Mouse (Mus musculus) liver, embryonic 11.5 days (tissue): Measurements from ENCODE around the gene Ankrd23. TPM values are rescaled to one million over a fixed set of nuclear protein-coding genes. Genes with fewer than 3 reads are reported as not detected.

Experiments used
- ATAC-seq: fragments of 200-750 bp; cut with Nextera tagmentation; replicated peaks from 2 replicates; pipeline ENCODE4 v1.8.0; 2017; ENCODE audit warnings: moderate number of reproducible peaks, mild to moderate bottlenecking, moderate TSS enrichment, moderate library complexity; ENCODE audit not compliant: low FRiP score
- DNase-seq: peaks from one replicate; pipeline ENCODE4 v3.0.0-alpha.2; 2017; ENCODE audit warnings: low spot score
- H3K27ac ChIP-seq: fragments of 300-500 bp; sonication (generic); 2 replicates; pipeline ENCODE4 v1.5.1; 2014; ENCODE audit warnings: mild to moderate bottlenecking, low read depth, low read length, control low read depth
- H3K27me3 ChIP-seq: fragments of 300-500 bp; sonication (generic); replicated peaks from 2 replicates; pipeline ENCODE4 v1.6.1; 2014; ENCODE audit warnings: low read length, mixed read lengths; ENCODE audit not compliant: control insufficient read depth, insufficient read depth
- H3K36me3 ChIP-seq: fragments of 300-500 bp; sonication (generic); 2 replicates; pipeline ENCODE4 v1.6.1; 2014; ENCODE audit warnings: mild to moderate bottlenecking, low read length, moderate library complexity, mixed read lengths; ENCODE audit not compliant: control insufficient read depth, insufficient read depth
- H3K4me1 ChIP-seq: fragments of 300-500 bp; sonication (generic); replicated peaks from 2 replicates; pipeline ENCODE4 v1.6.1; 2014; ENCODE audit warnings: low read length, mixed read lengths; ENCODE audit not compliant: control insufficient read depth, insufficient read depth
- H3K4me2 ChIP-seq: fragments of 300-500 bp; sonication (generic); 2 replicates; pipeline ENCODE4 v1.6.1; 2014; ENCODE audit warnings: mild to moderate bottlenecking, control low read depth, moderate library complexity
- H3K4me3 ChIP-seq: fragments of 300-500 bp; sonication (generic); 2 replicates; pipeline ENCODE4 v1.5.1; 2014; ENCODE audit warnings: low read depth, low read length, control low read depth
- H3K9ac ChIP-seq: fragments of 300-500 bp; sonication (generic); 2 replicates; pipeline ENCODE4 v1.6.1; 2014; ENCODE audit warnings: low read depth, low read length, control low read depth
- H3K9me3 ChIP-seq: fragments of 300-500 bp; sonication (generic); 2 replicates; pipeline ENCODE4 v1.6.1; 2016; ENCODE audit warnings: low read length, inconsistent platforms, mixed read lengths; ENCODE audit not compliant: control insufficient read depth
- WGBS: fragments of 180-500 bp; shearing (Covaris S2); extraction: QIAGEN DNeasy Blood & Tissue Kit; methylation state at CpG from one replicate; pipeline ENCODE4 v1.1.7; 2014; 5-methylcytosine and 5-hydroxymethylcytosine counted together
- polyA plus RNA-seq: library from polyadenylated mRNA; unstranded; fragments of >200 nt; fragmentation: Nextera tagmentation; extraction: Ambion mirVana; gene quantifications from 2 replicates; pipeline ENCODE4 v1.2.1, GENCODE M21; 2014

The Ankrd23 gene
- polyA plus RNA-seq, 1 experiment from 2014 or later, result 13.4 TPM

DNA sequence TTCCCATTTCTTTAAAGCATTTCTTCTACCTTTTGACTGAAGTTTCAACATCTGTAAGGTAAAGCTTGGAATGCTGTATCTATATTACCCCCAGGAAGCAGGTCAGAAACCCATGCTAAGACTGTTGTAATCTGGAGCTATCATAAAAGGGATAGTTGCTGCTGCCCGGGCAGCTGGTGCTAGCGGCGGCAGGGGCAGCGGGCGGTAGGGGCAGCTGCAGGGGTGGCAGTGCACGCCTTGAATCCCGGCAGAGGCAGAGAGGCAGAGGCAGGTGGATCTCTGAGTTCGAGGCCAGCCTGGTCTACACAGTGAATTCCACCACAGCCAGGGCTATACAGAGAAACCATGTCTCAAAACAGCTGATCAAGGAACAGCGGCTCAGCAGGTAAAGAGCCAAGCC is 6.2 kb upstream of the Ankrd23 start:
- 95% methylated on average over 9 of the region's 9 CpGs for WGBS
- H3K27ac ChIP-seq, result no peak overlapping the region
- H3K4me1 ChIP-seq, result peaks cover 14% of the 10 kb centered on the region
- no peak overlapping the region for H3K4me2 ChIP-seq
- ATAC-seq (no peak), DNase-seq (no peak)
- no peak overlapping the region for H3K4me3 ChIP-seq
- no peaks in the 10 kb centered on the region for H3K9me3 ChIP-seq
- peaks cover 10% of the 10 kb centered on the region for H3K36me3 ChIP-seq
- H3K9ac ChIP-seq, result no peak overlapping the region
- no peaks in the 10 kb centered on the region for H3K27me3 ChIP-seq

DNA sequence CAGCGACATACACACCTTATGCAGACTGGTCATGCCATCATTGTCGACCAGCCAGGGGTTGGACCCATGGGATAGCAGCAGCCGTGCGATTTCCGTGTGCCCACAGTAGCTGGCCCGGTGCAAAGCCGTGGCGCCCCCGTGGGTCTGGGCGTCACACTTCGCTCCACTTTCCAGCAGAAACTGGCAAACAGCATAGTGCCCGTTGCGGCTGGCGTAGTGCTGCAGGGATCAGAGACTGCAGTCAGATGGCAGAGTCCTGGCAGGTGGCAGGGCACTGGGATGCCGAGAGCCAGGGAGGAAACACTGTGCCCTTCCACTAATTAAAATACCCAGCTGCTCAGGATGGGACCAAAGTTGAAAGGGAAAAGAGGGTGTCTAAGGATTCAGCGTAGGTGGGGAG is 5.2 kb upstream of the Ankrd23 start:
- WGBS, result 93% methylated on average over 16 of the region's 16 CpGs
- DNase-seq, result no peak
- H3K9ac ChIP-seq, result no peak overlapping the region
- peaks cover 10% of the 10 kb centered on the region; the same call in 1 of the 2 replicates for H3K4me1 ChIP-seq
- H3K27ac ChIP-seq, result no peak overlapping the region
- H3K27me3 ChIP-seq, result no peaks in the 10 kb centered on the region
- peaks cover 10% of the 10 kb centered on the region for H3K36me3 ChIP-seq
- no peak overlapping the region for H3K4me3 ChIP-seq
- H3K9me3 ChIP-seq, result no peaks in the 10 kb centered on the region
- H3K4me2 ChIP-seq, result no peak overlapping the region
- no peak for ATAC-seq

DNA sequence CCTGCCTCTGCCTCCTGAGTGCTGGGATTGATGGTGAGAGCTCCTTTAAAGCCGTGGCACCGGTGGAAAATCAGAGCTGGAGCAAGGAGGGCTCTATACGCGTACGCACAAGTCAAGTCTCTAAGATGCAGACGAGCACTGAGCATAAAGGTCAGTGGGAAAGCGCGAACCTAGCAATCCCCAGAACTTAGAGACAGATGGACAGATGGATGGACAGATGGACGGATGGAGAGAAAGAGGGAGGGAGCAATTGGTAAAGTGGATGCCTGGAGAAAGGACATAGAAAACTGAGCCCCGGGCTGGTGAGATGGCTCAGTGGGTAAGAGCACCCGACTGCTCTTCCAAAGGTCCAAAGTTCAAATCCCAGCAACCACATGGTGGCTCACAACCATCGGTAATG is 4.1 kb upstream of the Ankrd23 start:
- no peak overlapping the region for H3K27ac ChIP-seq
- peaks cover 10% of the 10 kb centered on the region for H3K36me3 ChIP-seq
- 91% methylated on average over 12 of the region's 12 CpGs for WGBS
- H3K9ac ChIP-seq, result no peak overlapping the region
- no peak for ATAC-seq
- H3K4me1 ChIP-seq, result peaks cover 5% of the 10 kb centered on the region; the same call in 1 of the 2 replicates
- no peak overlapping the region for H3K4me3 ChIP-seq
- H3K27me3 ChIP-seq, result no peaks in the 10 kb centered on the region
- DNase-seq, result no peak
- no peak overlapping the region for H3K4me2 ChIP-seq
- no peaks in the 10 kb centered on the region for H3K9me3 ChIP-seq

DNA sequence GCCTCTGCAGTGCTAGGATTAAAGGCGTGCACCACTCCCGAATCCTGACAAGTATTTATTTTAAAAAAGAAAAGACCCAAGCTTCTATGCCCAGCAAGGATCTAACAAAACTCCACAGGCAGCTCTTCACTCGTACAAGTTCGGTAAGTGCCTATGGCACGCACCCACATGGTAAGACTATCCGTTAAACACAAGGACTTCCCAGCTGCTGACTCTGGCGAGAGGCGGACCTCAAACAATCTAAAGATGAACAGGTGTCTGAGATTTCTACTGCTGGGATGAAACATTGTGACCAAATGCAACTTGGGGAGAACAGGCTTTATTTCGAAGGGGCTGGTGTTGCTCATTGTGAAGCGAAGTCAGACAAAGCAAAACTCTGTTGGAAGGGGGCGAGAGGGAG is 3.4 kb upstream of the Ankrd23 start:
- DNase-seq (no peak), ATAC-seq (no peak)
- Histone ChIP-seq H3K27ac (no peak overlapping the region), H3K9me3 (no peaks in the 10 kb centered on the region), H3K36me3 (peaks cover 10% of the 10 kb centered on the region), H3K9ac (no peak overlapping the region), H3K4me3 (no peak overlapping the region), H3K4me1 (no peaks in the 10 kb centered on the region), H3K27me3 (no peaks in the 10 kb centered on the region), H3K4me2 (no peak overlapping the region)
- 89% methylated on average over 11 of the region's 11 CpGs for WGBS

DNA sequence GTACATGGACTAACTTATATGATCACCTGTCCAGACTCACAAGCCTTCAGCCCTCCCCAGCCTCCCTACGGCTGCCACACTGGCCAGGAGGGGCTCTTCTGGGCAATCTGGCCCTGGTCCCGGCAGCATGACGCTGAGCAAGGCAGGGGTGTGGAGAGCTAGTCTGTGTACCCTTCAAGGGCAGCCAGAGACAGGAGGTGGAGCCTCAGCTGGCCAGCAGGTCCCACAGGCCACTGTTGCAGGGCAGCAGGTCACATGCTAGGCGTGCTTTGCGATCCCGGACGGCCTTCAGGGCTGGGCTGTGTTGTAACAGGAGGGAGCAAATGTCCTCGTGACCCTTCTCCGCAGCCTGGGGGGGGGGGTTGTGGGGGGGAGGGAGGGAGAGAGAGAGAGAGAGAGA is 2.5 kb upstream of the Ankrd23 start, which contains the start of gene Gm42417:
TSS of gene Gm42417 (minus strand) at position 244 of the 400 bp plus-strand sequence.
- Histone ChIP-seq H3K27me3 (no peaks in the 10 kb centered on the region), H3K4me1 (no peaks in the 10 kb centered on the region), H3K4me2 (no peak within 1 kb of the TSS), H3K9me3 (no peaks in the 10 kb centered on the region), H3K27ac (no peak within 1 kb of the TSS), H3K36me3 (peaks cover 10% of the 10 kb centered on the region), H3K4me3 (no peak within 1 kb of the TSS), H3K9ac (no peak within 1 kb of the TSS)
- ATAC-seq, result peak; percentile 73
- WGBS, result 61% methylated on average over 9 of the region's 9 CpGs
- no peak for DNase-seq

DNA sequence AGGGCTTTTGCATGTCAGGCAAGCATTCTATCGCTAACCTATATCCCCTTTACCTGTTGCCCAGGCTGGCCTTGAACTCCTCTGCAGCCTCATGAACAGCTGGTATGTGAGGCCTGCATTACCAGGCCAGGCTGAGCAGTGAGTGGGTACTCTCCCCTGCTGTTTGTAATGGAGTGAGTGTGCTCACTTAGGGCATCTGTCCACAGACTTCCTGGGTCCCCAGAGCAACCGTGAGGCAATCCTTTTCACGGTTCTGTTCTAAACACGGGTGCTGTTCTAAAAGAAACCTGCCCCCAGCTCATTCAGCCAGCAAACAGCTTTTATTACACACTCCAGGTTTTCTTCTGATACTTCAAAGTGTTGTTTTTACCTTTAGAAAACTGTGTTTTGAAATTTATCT is 2.0 kb upstream of the Ankrd23 start:
- H3K4me2 ChIP-seq, result no peak overlapping the region
- DNase-seq (no peak), ATAC-seq (no peak)
- no peak overlapping the region for H3K27ac ChIP-seq
- no peaks in the 10 kb centered on the region for H3K4me1 ChIP-seq
- no peaks in the 10 kb centered on the region for H3K9me3 ChIP-seq
- no peaks in the 10 kb centered on the region for H3K27me3 ChIP-seq
- no peak overlapping the region for H3K9ac ChIP-seq
- H3K36me3 ChIP-seq, result peaks cover 10% of the 10 kb centered on the region
- 84% methylated on average over 4 of the region's 4 CpGs for WGBS
- no peak overlapping the region for H3K4me3 ChIP-seq

DNA sequence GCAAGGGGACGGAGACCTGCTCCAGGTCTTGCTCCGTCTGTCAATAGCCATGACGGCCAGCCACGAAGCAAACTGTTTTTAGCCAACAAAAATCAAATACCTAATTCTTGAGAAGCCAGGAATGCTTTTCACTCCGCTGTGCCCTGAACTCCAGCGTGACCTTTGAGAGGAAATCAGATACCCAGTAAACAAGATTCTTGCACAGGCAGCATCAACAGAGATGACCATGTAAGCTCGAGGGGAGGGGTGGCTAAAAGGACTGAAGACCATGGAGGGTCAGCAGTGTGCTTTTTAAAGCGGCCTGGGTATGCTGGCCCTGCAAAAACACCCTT is 320 bp downstream of the Ankrd23 start:
- H3K9me3 ChIP-seq, result no peaks in the 10 kb centered on the region
- no peak for DNase-seq
- no peak for ATAC-seq
- H3K27me3 ChIP-seq, result no peaks in the 10 kb centered on the region
- 63% methylated on average over 8 of the region's 8 CpGs for WGBS
- no peaks in the 10 kb centered on the region for H3K4me1 ChIP-seq
- H3K27ac ChIP-seq, result no peak overlapping the region
- H3K9ac ChIP-seq, result no peak overlapping the region
- H3K4me3 ChIP-seq, result no peak overlapping the region
- H3K4me2 ChIP-seq, result no peak overlapping the region
- peaks cover 4% of the 10 kb centered on the region for H3K36me3 ChIP-seq

DNA sequence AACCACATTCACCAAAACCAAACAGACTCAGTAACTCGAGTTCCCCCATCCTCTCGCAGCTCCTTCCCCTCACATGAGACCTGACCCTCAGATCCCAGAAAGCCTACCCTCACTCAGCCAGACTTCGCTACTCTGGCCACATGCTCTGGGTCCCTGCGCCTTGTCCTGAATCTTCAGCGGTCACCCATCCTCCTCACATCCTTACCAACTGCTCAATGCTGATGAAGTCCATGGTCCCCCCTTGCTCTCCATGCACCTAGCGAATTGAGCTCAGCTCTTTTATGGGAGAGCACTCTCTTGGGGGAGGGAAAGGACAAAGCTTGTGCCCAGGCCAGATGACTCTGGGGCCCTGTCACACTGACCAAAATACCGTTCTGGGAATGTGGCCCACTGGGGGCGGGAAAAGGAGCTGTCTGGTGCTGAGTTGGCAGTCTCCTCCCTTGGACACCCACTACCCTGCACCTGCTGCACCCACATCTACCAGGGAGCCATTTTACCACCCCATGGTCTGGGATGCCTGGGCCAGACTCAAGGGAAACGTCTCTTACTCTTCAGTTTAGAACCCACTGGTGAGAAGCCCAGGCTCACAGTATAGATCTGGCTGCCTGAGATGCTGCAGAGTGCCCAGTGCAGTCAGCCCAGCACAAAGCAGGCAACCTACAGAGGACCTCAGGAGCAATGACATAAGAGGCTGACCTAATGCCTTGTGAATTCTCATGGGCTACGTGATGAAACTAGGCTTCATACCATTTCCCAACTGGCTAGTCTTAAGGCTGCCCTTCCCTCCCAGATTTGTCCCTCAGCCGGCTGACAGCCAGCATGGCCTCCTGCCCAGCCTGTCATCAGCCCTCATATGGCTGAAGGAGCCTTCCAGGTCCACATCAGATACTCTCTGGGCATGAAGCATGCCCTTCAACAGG is 946 bp downstream of the Ankrd23 start:
- Histone ChIP-seq H3K4me1 (no peaks in the 10 kb centered on the region), H3K36me3 (0 out of 2 replicates have a peak, but pooled peaks cover 2% of the 10 kb centered on the region), H3K4me3 (no peak overlapping the region), H3K27ac (no peak overlapping the region), H3K9ac (no peak overlapping the region), H3K27me3 (no peaks in the 10 kb centered on the region), H3K9me3 (no peaks in the 10 kb centered on the region), H3K4me2 (no peak overlapping the region)
- WGBS, result 79% methylated on average over 11 of the region's 11 CpGs
- DNase-seq (no peak), ATAC-seq (no peak)

DNA sequence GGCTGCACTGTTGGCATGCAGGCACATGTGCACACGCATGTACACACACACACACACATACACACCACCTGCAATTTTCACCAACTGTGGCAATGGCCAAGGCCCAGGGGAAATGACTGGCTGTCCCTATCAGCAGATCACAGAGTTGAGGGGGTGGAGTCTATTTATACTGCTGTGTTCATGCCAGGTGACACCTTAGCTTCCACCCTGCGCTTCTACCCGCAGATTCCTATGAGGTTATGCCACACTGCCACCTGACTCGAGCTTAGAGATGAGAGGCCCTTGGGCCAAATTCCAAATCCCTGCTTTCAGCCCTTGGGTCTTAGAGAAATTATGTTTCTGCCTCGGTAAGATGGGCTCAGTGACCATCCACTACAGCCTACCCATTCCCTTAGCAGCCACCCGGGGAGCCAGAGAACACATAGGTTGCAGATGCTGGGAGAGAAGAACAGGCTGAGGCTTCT is 2.1 kb downstream of the Ankrd23 start:
- no peak overlapping the region for H3K4me3 ChIP-seq
- no peak overlapping the region for H3K4me2 ChIP-seq
- no peak overlapping the region for H3K27ac ChIP-seq
- DNase-seq (no peak), ATAC-seq (no peak)
- no peak overlapping the region for H3K9ac ChIP-seq
- WGBS, result 74% methylated on average over 6 of the region's 6 CpGs
- no peaks in the 10 kb centered on the region for H3K9me3 ChIP-seq
- no peaks in the 10 kb centered on the region for H3K27me3 ChIP-seq
- no peaks in the 10 kb centered on the region for H3K4me1 ChIP-seq
- H3K36me3 ChIP-seq, result no peaks in the 10 kb centered on the region
